Mouse (Mus musculus): Measurements from ENCODE around the gene Mctp1.
"Not testable (repeated sequence)": the region's sequence is repeated elsewhere in the genome, so short reads cannot be mapped to it uniquely, and the experiment has no call there.

Mctp1 gene

GRCm38 (mm10) chr13:76484086-76484709, 99.9 kb downstream of the Mctp1 start:
- DNase-seq, result peak; percentile 3 to 23

GRCm38 (mm10) chr13:76515896-76516295, 131.6 kb downstream of the Mctp1 start:
- no peak for DNase-seq

- no peak for DNase-seq
Observed at GRCm38 (mm10) chr13:76523170-76523569, 138.8 kb downstream of the Mctp1 start.

GRCm38 (mm10) chr13:76527326-76527725, 143.0 kb downstream of the Mctp1 start:
- DNase-seq, result no peak

- DNase-seq, result no peak
Observed at GRCm38 (mm10) chr13:76527751-76528150, 143.4 kb downstream of the Mctp1 start.

GRCm38 (mm10) chr13:76529915-76530314, 145.6 kb downstream of the Mctp1 start:
- DNase-seq, result no peak

GRCm38 (mm10) chr13:76530867-76531504, 146.7 kb downstream of the Mctp1 start:
- no peak for DNase-seq

GRCm38 (mm10) chr13:76547854-76548253, 163.5 kb downstream of the Mctp1 start:
- no peak for DNase-seq

GRCm38 (mm10) chr13:76560918-76561317, 176.6 kb downstream of the Mctp1 start:
- DNase-seq, result no peak

- no peak for DNase-seq
Observed at GRCm38 (mm10) chr13:76561594-76561993, 177.3 kb downstream of the Mctp1 start.

- no peak for DNase-seq
Observed at GRCm38 (mm10) chr13:76564061-76564460, 179.7 kb downstream of the Mctp1 start.

GRCm38 (mm10) chr13:76566024-76566423, 181.7 kb downstream of the Mctp1 start:
- no peak for DNase-seq

- DNase-seq, result no peak
Observed at GRCm38 (mm10) chr13:76567448-76567847, 183.1 kb downstream of the Mctp1 start.

GRCm38 (mm10) chr13:76568569-76569211, 184.4 kb downstream of the Mctp1 start:
- no peak for DNase-seq

- peak in 1 of 2 experiments; percentile 4 for DNase-seq
Observed at GRCm38 (mm10) chr13:76579414-76579813, 195.1 kb downstream of the Mctp1 start.

- DNase-seq, result no peak
Observed at GRCm38 (mm10) chr13:76585447-76585846, 201.1 kb downstream of the Mctp1 start.

- DNase-seq, result not testable (repeated sequence)
Observed at GRCm38 (mm10) chr13:76590709-76591108, 206.4 kb downstream of the Mctp1 start.

- no peak for DNase-seq
Observed at GRCm38 (mm10) chr13:76591189-76591588, 206.9 kb downstream of the Mctp1 start.

- no peak for DNase-seq
Observed at GRCm38 (mm10) chr13:76591692-76592091, 207.4 kb downstream of the Mctp1 start.

GRCm38 (mm10) chr13:76592908-76593307, 208.6 kb downstream of the Mctp1 start:
- no peak for DNase-seq

- no peak for DNase-seq
Observed at GRCm38 (mm10) chr13:76597005-76597404, 212.7 kb downstream of the Mctp1 start.

- no peak for DNase-seq
Observed at GRCm38 (mm10) chr13:76609425-76609824, 225.1 kb downstream of the Mctp1 start.

- DNase-seq, result no peak
Observed at GRCm38 (mm10) chr13:76611499-76611898, 227.2 kb downstream of the Mctp1 start.

GRCm38 (mm10) chr13:76620111-76620510, 235.8 kb downstream of the Mctp1 start:
- no peak for DNase-seq
